Mouse (Mus musculus) limb, embryonic 11.5 days (tissue): ENCODE results near the gene Grk1. TPM values are rescaled to one million over a fixed set of nuclear protein-coding genes. Genes with fewer than 3 reads are reported as not detected.

Experiments
- ATAC-seq: fragments of 200-750 bp; cut with Nextera tagmentation; 2 replicates; pipeline ENCODE4 v1.8.0; 2017; ENCODE audit warnings: low read depth; ENCODE audit not compliant: insufficient number of reproducible peaks, low FRiP score, low TSS enrichment
- DNase-seq: peaks from one replicate; pipeline ENCODE4 v3.0.0-alpha.2; 2015; ENCODE audit warnings: low spot score
- H3K27ac ChIP-seq: fragments of 300-500 bp; sonication (generic); replicated peaks from 2 replicates; pipeline ENCODE4 v1.5.1; 2014; ENCODE audit warnings: low read depth, mild to moderate bottlenecking, low read length
- H3K27me3 ChIP-seq: fragments of 300-500 bp; sonication (generic); 2 replicates; pipeline ENCODE4 v1.6.1; 2014; ENCODE audit warnings: mild to moderate bottlenecking, low read length, mixed read lengths; ENCODE audit not compliant: control insufficient read depth, insufficient read depth
- H3K36me3 ChIP-seq: fragments of 300-500 bp; sonication (generic); 2 replicates; pipeline ENCODE4 v1.6.1; 2014; ENCODE audit warnings: mild to moderate bottlenecking, low read length, moderate library complexity, mixed read lengths; ENCODE audit not compliant: control insufficient read depth, insufficient read depth
- H3K4me1 ChIP-seq: fragments of 300-500 bp; sonication (generic); 2 replicates; pipeline ENCODE4 v1.6.1; 2014; ENCODE audit warnings: low read length, mixed read lengths; ENCODE audit not compliant: control insufficient read depth, insufficient read depth
- H3K4me2 ChIP-seq: fragments of 300-500 bp; sonication (generic); 2 replicates; pipeline ENCODE4 v1.6.1; 2014; ENCODE audit warnings: low read depth, mild to moderate bottlenecking, moderate library complexity; ENCODE audit not compliant: severe bottlenecking
- H3K4me3 ChIP-seq: fragments of 300-500 bp; sonication (generic); 2 replicates; pipeline ENCODE4 v1.5.1; 2014; ENCODE audit warnings: low read depth, low read length
- H3K9ac ChIP-seq: fragments of 300-500 bp; sonication (generic); 2 replicates; pipeline ENCODE4 v1.6.1; 2014; ENCODE audit warnings: mild to moderate bottlenecking, low read length
- H3K9me3 ChIP-seq: fragments of 300-500 bp; sonication (generic); 2 replicates; pipeline ENCODE4 v1.6.1; 2016; ENCODE audit warnings: low read length; ENCODE audit not compliant: control insufficient read depth
- WGBS: fragments of 180-500 bp; shearing (Covaris S2); extraction: QIAGEN DNeasy Blood & Tissue Kit; methylation state at CpG from one replicate; pipeline ENCODE4 v1.1.7; 2014; 5-methylcytosine and 5-hydroxymethylcytosine counted together
- polyA plus RNA-seq: library from polyadenylated mRNA; unstranded; fragments of >200 nt; fragmentation: Nextera tagmentation; extraction: Ambion mirVana; gene quantifications from 2 replicates; pipeline ENCODE4 v1.2.1, GENCODE M21; 2014

Gene Grk1
- polyA plus RNA-seq, 1 experiment from 2014 or later: not detected

DNA sequence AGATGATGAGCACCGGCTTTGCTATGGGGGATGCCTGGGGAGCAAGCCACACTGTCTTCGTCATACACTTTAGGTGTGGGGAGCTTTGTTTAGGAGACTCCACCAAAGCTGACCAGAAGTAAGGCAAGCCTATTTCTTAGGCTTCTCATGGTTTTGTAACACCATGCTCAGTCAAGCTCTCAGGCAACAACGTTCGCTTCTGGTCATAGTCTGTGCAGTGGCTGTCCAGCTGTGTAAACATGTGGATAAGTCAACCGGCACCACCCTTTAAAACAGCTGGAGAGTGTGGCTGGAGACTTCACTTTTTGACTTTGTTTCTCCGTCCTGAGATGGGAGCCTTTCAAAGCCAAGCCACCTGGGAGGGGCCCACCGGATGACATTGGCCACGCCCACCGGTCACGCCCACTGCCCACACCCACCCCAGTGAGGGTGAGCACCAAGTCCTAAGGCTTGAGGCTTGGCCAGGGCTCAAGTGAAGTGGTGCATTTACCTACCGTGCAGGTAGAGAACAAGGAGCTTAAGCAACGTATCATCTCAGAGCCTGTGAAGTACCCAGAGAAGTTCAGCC lies 9.0 kb downstream of the Grk1 start:
- no peak for DNase-seq
- 56% methylated on average over 12 of the region's 12 CpGs for WGBS
- no peak for ATAC-seq
- Histone ChIP-seq H3K4me3 (no peak overlapping the region), H3K27ac (no peak overlapping the region), H3K9me3 (no peaks in the 10 kb centered on the region), H3K36me3 (no peaks in the 10 kb centered on the region), H3K27me3 (no peaks in the 10 kb centered on the region), H3K4me1 (no peaks in the 10 kb centered on the region), H3K9ac (no peak overlapping the region), H3K4me2 (no peak overlapping the region)

DNA sequence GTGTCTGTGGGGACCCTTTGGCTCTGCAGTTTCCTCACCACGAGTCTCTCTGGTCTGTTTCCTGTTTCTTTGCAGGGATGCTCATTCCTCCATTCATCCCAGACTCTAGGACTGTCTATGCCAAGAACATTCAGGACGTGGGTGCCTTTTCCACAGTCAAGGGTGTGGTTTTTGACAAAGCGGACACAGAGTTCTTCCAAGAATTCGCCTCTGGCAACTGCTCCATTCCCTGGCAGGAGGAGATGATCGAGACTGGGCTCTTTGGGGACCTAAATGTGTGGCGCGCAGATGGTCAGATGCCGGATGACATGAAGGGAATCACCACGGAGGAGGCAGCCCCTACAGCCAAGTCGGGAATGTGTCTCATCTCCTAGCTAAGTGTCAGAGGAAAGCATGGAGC lies 11.0 kb downstream of the Grk1 start:
- no peak for DNase-seq
- Histone ChIP-seq H3K27me3 (no peaks in the 10 kb centered on the region), H3K4me3 (no peak overlapping the region), H3K4me1 (no peaks in the 10 kb centered on the region), H3K4me2 (no peak overlapping the region), H3K27ac (no peak overlapping the region), H3K9ac (no peak overlapping the region), H3K36me3 (no peaks in the 10 kb centered on the region), H3K9me3 (no peaks in the 10 kb centered on the region)
- ATAC-seq: no peak
- WGBS: 77% methylated on average over 10 of the region's 10 CpGs

DNA sequence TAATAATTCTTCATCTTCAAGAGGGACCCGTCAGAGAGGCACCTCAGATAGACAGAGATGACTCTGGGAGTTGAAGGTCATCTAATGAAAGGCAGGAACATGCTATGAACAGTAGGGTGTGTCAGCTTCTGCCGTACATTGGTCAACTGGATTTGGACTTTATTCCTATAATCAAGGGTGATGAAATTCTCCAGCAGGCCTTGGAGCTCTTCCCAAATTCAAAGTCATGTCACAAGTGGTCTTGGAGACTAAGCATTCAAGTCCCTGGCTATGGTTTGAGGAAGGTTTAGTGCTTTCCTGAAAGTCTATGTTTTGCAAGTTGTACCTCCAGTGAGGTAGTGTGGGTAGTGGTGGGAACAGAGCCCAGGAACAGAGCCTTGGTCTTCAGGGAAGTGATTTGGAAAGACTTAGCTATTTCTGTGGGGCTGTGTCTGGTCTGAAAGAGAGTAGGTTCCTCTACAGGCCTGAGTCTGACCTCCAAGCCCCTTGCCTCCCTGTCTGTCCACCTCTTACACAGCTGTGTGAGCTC lies 14.3 kb downstream of the Grk1 start:
- DNase-seq (no peak), ATAC-seq (no peak)
- Histone ChIP-seq H3K27ac (no peak overlapping the region), H3K9me3 (no peaks in the 10 kb centered on the region), H3K4me2 (no peak overlapping the region), H3K4me3 (no peak overlapping the region), H3K36me3 (no peaks in the 10 kb centered on the region), H3K9ac (no peak overlapping the region), H3K4me1 (no peaks in the 10 kb centered on the region), H3K27me3 (no peaks in the 10 kb centered on the region)
- 78% methylated on average over 2 of the region's 2 CpGs for whole genome bisulfite sequencing

DNA sequence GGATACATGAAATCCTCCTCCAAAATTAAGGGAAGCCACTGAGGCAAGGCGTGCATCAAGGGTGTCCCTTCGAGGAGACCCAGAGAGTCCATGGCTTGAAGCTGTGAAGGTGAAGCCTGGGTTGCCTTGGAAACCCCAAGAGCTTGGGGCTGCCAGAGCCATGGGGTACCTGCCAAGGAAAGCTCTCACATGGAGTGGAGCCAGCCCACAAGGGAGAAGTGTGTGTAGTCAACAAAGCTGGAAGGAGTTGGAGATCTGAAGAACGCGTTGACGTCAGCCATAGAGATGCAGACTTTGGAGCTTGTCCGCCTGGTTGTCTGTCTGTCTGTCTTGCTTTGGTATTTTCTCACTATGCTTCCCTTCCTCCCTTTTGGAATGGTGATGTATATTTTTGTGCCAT lies 16.1 kb downstream of the Grk1 start:
- H3K9ac ChIP-seq: no peak overlapping the region
- no peak for DNase-seq
- no peaks in the 10 kb centered on the region for H3K27me3 ChIP-seq
- no peaks in the 10 kb centered on the region for H3K4me1 ChIP-seq
- no peak overlapping the region for H3K27ac ChIP-seq
- no peak overlapping the region for H3K4me2 ChIP-seq
- H3K4me3 ChIP-seq: no peak overlapping the region
- H3K9me3 ChIP-seq: no peaks in the 10 kb centered on the region
- ATAC-seq: no peak
- WGBS: 92% methylated on average over 6 of the region's 6 CpGs
- H3K36me3 ChIP-seq: no peaks in the 10 kb centered on the region

DNA sequence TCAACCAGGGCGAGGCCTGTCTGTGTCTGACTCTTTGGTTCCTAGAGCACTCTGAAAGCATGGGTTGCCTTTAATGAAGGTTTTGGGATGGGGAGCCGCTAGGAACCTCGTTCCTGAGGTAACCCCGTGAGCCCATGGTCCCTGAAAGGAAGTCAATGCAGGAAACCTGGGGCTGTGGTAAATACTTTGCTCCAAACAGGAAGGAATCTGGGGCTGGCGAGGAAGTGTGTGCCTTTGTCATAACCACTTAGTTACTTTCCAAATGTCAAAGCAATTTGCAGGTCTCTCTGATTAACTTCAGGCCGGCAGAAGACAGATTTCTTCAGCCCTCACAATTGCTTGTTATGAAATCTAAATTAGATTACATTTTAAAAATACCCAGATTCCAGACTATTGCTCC lies 22.5 kb downstream of the Grk1 start:
- no peaks in the 10 kb centered on the region for H3K9me3 ChIP-seq
- no peak overlapping the region for H3K4me3 ChIP-seq
- WGBS: 75% methylated on average over 6 of the region's 6 CpGs
- no peaks in the 10 kb centered on the region for H3K4me1 ChIP-seq
- no peak overlapping the region for H3K9ac ChIP-seq
- ATAC-seq (no peak), DNase-seq (no peak)
- no peak overlapping the region for H3K4me2 ChIP-seq
- H3K27me3 ChIP-seq: no peaks in the 10 kb centered on the region
- no peaks in the 10 kb centered on the region for H3K36me3 ChIP-seq
- H3K27ac ChIP-seq: no peak overlapping the region

DNA sequence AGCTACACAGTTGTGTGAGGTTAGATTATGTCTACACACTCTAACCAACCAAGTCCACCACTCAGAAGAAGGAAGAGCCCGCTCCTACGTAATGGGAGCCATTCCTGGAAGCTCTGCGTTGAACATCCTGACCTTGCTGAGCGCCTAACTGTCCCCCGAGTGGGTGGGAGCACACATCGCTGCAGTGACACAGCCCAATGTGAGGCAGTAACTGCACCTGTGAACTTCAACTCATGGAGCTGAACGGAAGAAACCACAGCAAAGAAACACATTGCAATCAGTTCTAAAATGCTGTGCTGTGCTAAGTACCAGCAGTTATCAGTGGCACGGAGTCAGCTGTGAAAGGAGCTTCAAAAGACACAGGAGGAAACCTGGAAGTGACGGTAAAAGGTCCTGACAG lies 23.3 kb downstream of the Grk1 start:
- no peak overlapping the region for H3K4me3 ChIP-seq
- H3K9ac ChIP-seq: no peak overlapping the region
- H3K36me3 ChIP-seq: no peaks in the 10 kb centered on the region
- no peaks in the 10 kb centered on the region for H3K27me3 ChIP-seq
- no peaks in the 10 kb centered on the region for H3K9me3 ChIP-seq
- DNase-seq: no peak
- 90% methylated on average over 9 of the region's 9 CpGs for whole genome bisulfite sequencing
- no peak overlapping the region for H3K27ac ChIP-seq
- ATAC-seq: no peak
- no peaks in the 10 kb centered on the region for H3K4me1 ChIP-seq
- no peak overlapping the region for H3K4me2 ChIP-seq

DNA sequence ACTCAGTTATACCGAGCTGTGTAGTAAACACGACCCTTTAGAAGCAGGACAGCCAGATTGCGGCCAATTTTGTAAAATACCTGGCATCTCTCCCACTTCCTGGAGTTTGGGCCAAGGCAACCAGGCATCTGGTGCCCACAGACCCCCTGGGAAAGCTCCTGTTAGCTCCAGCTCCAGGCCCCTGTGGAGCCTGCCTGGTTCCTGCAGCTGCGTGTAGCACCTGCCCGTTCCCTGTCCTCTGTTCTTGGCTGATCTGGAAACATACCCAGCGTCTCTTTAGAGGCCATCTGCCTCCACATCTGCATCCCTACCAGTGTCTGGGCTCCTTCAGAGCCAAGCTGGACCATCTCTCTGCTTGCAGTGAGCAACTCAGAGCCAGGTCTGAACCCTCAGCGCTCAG lies 25.5 kb downstream of the Grk1 start:
- H3K4me2 ChIP-seq: no peak overlapping the region
- H3K9ac ChIP-seq: no peak overlapping the region
- 81% methylated on average over 7 of the region's 7 CpGs for WGBS
- no peak overlapping the region for H3K4me3 ChIP-seq
- H3K27ac ChIP-seq: no peak overlapping the region
- DNase-seq: no peak
- H3K27me3 ChIP-seq: peaks cover 10% of the 10 kb centered on the region
- no peaks in the 10 kb centered on the region for H3K4me1 ChIP-seq
- H3K9me3 ChIP-seq: no peaks in the 10 kb centered on the region
- ATAC-seq: no peak
- no peaks in the 10 kb centered on the region for H3K36me3 ChIP-seq

DNA sequence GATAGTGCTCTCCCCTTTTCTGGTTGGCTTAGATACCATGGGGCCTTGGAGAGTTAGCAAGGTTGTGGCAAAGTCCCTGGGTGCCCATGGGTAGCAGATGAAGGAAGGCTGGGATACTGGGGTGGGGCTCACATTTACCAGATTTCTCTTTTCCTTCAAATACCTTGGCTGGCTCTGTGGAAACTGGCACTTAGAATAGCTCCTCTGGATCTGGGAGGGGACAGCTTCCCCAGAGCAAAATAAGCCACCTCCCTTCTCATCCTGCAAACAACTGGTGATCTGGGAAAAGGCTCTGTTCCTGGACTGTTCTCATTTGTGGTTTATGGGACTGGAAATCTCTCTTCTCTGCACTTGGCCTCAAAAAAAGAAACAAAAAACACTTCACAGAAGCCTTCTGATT lies 26.0 kb downstream of the Grk1 start:
- no peak for DNase-seq
- Histone ChIP-seq H3K27me3 (peaks cover 13% of the 10 kb centered on the region), H3K4me1 (0 out of 2 replicates have a peak, but pooled peaks cover under 1% of the 10 kb centered on the region), H3K9ac (no peak overlapping the region), H3K4me2 (no peak overlapping the region), H3K4me3 (no peak overlapping the region), H3K36me3 (no peaks in the 10 kb centered on the region), H3K9me3 (no peaks in the 10 kb centered on the region), H3K27ac (no peak overlapping the region)
- ATAC-seq: no peak

DNA sequence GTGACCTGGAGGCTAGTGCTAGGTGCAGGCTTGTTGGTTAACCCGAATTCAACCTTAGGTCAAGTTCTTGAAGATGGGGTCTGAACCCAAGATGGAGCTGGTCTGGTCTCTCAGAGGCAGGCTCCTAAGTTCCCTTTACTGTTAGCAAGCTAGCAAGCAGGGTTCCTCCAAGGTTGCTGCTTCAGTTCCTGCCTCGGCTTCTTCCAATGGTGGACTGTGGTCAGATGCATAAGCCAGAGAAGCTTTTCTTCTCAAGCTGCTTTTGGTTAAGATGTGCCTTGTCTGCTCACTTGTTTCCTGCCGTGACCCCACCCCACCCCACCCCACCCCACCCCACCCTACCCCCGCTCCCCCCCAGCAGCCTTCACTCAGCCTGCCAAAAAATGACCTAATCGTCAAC lies 28.2 kb downstream of the Grk1 start:
- Histone ChIP-seq H3K4me2 (no peak overlapping the region), H3K9ac (no peak overlapping the region), H3K27me3 (peaks cover 23% of the 10 kb centered on the region), H3K9me3 (no peaks in the 10 kb centered on the region), H3K4me3 (no peak overlapping the region), H3K36me3 (no peaks in the 10 kb centered on the region), H3K27ac (no peak overlapping the region), H3K4me1 (0 out of 2 replicates have a peak, but pooled peaks cover 3% of the 10 kb centered on the region)
- ATAC-seq: no peak
- no peak for DNase-seq
- WGBS: 82% methylated on average over 5 of the region's 5 CpGs
